Mouse (Mus musculus): ENCODE data around the gene Gas7. TPM values are rescaled to one million over a fixed set of nuclear protein-coding genes. Genes with fewer than 3 reads are reported as not detected.

Gene Gas7
- polyA plus RNA-seq, 1 experiment from 2014 or later, result 7.5 TPM

DNA sequence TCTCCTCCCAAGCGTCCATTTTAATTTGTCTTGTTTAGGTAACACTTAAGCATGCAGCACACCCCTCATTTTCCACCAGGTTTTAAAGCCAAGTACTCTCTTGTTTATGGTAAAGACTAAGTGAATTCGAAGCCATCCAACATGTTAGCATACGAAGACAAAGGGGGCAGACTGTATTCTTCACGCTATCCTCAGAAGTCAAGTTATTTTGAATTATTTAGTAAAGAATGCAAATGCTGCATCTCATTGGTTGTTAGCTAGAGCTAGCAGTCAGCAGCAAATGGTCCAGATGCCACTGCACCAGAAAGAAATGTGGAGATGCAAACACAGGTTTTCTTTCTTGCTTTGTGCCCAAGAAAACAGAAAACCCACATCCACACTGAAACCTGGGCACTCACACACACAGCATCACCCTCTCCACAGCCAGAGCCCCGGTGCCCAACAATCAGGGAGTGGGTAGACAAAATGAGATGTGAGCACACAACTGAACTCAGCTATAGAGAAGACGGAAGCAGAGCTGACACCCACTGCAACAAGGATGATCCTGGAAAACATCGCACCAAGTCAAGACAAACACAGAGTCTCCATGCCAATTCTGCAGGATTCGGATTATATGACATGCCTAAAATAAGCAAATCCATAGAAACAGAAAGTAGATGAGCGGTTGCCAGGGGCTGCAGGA, 157.1 kb downstream of the Gas7 start:
- no peak for DNase-seq (ENCODE audit: low spot score)

GRCm38 (mm10) chr11:67616557-67617239, 161.5 kb downstream of the Gas7 start:
- no peak for DNase-seq (ENCODE audit: low spot score)

- no peak for DNase-seq (ENCODE audit: low spot score)
Measured at GRCm38 (mm10) chr11:67622340-67622739, 167.1 kb downstream of the Gas7 start.

DNA sequence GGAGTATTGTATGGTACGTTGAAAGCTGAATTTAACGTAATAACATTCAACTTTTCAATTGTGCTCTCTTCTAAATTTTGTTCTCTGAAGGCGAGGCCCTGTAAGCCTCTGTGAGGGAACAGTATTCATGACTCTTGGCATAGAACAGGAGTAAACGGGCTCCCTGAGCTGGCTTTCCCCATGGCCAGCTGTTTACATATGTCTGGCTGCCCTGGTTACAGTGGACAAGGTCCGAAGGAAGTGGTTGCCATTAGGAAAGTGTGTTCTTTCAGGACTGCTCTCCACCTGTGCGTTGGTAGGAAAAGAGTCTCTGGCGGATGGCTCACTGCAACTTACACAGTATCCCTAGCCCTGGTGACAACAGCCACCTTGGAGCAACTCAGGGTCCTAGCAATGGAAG, 171.9 kb downstream of the Gas7 start:
- no peak for DNase-seq (ENCODE audit: low spot score)

DNA sequence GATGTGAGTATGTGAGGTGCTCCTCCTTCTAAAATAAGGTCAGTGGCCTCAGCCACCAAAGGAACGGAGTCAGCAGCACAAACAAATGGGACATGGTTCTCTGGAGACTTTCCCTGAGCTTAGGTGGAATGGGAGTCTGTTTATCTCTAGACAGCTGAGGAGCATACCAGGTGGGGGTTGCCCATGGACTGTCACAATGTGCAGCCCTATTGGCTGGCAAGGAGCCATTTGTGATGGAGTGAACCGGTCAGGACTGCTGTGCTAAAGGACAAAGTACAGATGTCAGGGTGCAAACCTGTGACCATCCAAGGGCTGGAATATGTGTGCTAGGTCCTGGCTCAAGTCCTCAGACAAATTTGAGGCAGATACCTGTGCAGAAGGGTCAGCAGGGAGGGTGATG, 173.3 kb downstream of the Gas7 start:
- no peak for DNase-seq (ENCODE audit: low spot score)

GRCm38 (mm10) chr11:67632906-67633305, 177.7 kb downstream of the Gas7 start:
- no peak for DNase-seq (ENCODE audit: low spot score)

DNA sequence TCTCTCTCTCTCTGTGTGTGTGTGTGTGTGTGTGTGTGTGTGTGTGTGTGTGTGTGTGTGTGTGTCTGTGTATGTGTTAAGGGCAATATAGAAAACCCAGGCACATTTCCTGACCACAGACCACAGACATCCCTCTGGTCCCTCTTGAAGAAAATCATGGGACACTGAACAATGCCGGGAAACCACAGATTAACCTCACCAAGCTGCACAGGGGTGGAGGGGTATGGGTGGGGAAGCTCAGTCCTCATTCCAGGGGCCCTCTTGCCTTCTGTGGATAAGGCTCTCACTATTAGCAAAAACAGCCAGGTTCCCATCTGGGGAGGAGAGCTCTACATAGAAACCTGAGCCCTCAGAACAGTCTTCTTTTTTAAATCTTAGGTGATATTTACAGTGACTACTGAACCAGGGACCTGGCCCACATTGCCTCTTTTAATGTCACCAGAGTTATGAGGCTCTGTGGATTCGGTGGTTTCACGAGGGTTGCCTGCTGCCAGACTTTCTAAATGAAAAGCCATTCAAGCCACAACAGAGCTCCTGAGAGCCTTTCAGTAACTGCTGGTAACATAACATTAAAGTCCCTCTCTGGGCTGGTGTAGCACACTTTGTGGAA, 178.5 kb downstream of the Gas7 start:
- DNase-seq (ENCODE audit: low spot score), result no peak

DNA sequence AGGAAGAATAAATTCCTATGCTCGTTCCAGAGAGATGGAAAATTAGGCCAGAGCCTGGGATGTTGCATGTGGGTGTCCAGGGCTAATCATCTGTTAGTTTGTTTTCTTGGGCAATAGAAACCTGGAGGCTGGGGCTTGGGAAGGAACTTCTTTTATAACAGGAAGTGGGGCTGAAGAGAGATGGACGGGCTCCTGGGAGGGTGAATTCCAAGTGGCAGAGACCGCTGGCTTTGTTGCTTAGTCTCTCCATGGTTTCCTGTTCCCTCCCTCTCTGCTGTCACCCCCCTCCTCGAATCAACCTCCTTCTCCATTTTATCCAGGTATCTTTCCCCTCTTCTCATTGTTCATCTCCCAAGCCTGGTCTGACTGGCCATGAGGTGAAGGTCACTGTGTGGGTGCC, 181.0 kb downstream of the Gas7 start:
- DNase-seq (ENCODE audit: low spot score), result no peak

DNA sequence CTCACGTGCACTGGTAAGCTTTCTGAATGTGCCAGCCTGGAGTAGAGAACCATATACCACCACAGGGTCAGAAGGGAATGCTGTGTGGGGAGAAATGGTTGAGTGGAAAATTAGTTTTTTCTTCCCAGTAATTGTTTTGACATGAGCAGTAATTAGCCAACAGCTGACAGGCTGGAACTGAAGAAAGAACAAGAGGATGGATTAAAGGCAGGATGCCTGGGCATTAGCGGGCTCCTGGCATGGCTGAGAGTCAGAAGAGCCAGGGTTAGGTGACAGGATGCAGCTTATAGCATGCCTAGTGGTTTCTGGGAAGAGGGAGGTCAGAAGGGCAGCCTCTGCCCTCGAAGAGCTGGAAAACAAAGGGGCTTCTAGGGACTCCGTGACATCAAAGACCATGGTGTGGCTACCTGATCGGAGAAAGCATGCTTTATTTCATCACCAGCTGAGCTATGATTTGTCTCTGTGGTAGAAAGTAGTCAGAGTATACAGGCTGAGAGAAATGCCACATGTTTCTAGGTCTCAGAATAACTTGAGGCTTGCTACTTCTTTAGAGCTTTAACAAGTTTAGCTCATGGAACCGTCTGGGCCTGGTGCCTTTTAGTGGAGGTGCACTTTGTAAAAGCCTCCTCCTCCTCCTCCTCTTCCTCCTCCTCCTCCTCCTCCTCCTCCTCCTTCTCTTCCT, 181.8 kb downstream of the Gas7 start:
- DNase-seq (ENCODE audit: low spot score), result no peak

DNA sequence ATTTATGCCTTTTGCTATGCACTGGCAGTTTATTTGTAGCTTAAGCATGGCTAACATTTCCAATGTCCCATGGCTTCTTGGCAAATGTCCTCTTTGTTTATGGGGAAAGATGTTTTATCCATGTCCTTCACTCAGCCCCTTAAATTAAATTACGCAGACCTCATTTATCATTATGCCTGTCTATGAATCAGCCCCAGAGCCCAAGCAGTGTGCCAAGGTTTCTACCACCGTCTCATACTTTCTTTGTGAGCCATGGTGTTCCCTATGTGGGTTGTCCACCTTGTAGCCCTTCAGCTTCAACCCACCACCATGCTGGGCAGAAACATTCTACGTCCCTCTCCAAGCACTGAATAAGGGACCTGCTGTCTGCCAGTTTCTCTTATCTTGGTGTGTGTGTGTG, 183.2 kb downstream of the Gas7 start:
- DNase-seq (ENCODE audit: low spot score), result no peak

GRCm38 (mm10) chr11:67640299-67640698, 185.1 kb downstream of the Gas7 start:
- DNase-seq (ENCODE audit: low spot score), result no peak

- no peak for DNase-seq (ENCODE audit: low spot score)
Measured at GRCm38 (mm10) chr11:67642421-67642820, 187.2 kb downstream of the Gas7 start.

- no peak for DNase-seq (ENCODE audit: low spot score)
Measured at GRCm38 (mm10) chr11:67642835-67643234, 187.6 kb downstream of the Gas7 start.

GRCm38 (mm10) chr11:67643465-67643864, 188.2 kb downstream of the Gas7 start:
- DNase-seq (ENCODE audit: low spot score), result no peak

DNA sequence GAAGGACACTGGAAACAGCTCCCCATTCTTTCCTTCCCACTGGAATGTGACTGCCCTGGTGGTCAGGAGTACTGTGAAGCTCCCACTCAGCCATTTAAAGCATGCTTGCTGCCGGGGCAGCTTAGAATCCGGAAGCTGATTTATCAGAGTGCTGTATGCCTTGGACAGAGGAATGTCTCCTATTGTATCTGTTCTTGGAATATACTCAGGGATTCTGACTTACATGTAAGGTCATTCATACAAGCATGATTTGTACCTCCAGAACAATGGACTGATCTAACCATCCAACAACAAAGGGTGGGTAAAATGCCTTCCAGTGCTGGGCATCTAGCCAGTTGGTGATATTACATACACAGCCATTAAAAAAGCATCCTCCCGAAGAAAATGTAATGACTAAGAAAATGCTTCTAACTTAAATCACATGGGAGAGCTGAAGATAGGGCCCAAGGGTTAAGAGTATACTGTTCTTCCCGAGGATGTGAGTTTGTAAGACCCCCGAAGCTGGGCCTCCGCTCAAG, 189.5 kb downstream of the Gas7 start:
- no peak for DNase-seq (ENCODE audit: low spot score)

- DNase-seq (ENCODE audit: low spot score), result peak; percentile 24
Measured at GRCm38 (mm10) chr11:67647745-67648144, 192.5 kb downstream of the Gas7 start.

GRCm38 (mm10) chr11:67648651-67649407, 193.6 kb downstream of the Gas7 start:
- DNase-seq (ENCODE audit: low spot score), result no peak

DNA sequence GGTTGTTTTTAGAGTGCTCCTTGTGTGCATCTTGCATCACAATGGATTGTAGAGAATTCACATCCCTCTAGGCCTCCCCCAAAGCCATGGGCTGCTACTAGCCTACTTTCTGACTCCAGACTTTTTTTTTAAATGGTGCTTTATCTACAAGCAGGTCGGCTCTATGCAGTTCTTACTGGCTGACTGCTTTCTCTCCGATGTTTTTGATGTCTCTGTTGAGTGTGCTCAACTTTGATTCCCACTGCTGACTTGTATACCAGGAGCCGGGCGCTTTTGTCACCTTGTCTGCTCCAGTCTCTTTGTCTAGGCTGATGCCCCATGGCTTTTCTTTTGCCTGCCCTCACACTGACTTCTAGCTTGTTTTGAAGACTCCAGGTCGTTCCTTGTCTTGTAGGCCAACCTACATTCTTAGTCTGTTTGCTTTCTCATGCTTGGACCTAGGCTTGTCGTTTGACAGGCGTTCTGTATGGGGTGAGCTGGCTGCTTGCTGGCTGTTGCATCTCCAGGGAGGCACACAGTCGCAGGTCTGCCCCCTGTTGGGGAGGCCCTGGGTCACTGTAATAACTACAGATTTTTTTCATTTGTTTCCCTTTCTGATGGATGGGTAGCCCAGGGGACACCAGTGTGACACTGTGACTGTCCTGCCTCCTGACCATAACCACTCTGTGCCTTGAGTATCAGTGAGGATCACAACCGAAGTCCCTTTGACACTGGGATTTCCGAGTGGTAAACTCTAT, 194.9 kb downstream of the Gas7 start:
- no peak for DNase-seq (ENCODE audit: low spot score)

GRCm38 (mm10) chr11:67651731-67652130, 196.5 kb downstream of the Gas7 start:
- DNase-seq (ENCODE audit: low spot score), result no peak

GRCm38 (mm10) chr11:67652194-67652892, 197.1 kb downstream of the Gas7 start:
- no peak for DNase-seq (ENCODE audit: low spot score)
